Mouse (Mus musculus): ENCODE results near the gene 1700020D05Rik. TPM values are rescaled to one million over a fixed set of nuclear protein-coding genes. Genes with fewer than 3 reads are reported as not detected.
A peak's percentile ranks its signal among the peaks of the same experiment; 100 is the strongest.

Gene 1700020D05Rik
- polyA plus RNA-seq, 1 experiment from 2014 or later, result 0.34 TPM

DNA sequence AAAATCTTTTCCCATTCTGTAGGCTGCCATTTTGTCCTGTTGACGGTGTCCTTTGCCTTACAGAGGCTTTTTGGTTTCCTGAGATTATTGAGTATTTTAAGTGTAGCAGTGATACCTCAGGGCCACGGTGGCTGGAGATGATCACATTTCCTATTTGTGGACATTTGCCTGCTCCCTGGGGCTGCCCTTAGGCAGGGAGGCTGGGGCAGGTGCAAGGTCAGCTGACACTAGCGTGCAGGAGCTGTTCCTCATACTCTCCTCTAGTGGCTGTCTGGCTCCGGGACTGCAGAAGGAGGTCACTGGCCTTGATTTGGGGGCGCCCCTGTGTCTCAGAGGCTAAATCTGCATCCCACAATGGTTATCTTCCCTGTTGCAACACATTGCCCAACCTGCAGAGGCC is 21.6 kb upstream of the 1700020D05Rik start:
- no peaks in the 10 kb centered on the region for H3K9me3 ChIP-seq (ENCODE audit: control insufficient read depth, low read length)
- no peak for ATAC-seq (ENCODE audit: low FRiP score)
- DNase-seq (ENCODE audit: low spot score), result no peak
- H3K4me2 ChIP-seq (replicated peaks; ENCODE audit: low read depth, low read length), result no peak overlapping the region
- WGBS, result 75% methylated on average over 5 of the region's 5 CpGs
- no peak overlapping the region for H3K9ac ChIP-seq (ENCODE audit: low read depth, low read length)
- H3K27ac ChIP-seq (ENCODE audit: low read depth, low read length), result no peak overlapping the region
- H3K4me3 ChIP-seq (ENCODE audit: low read depth, low read length), result no peak overlapping the region
- 0 out of 2 replicates have a peak, but pooled peaks cover 2% of the 10 kb centered on the region for H3K4me1 ChIP-seq (replicated peaks; ENCODE audit: control insufficient read depth, insufficient read depth, low read length)
- no peaks in the 10 kb centered on the region for H3K36me3 ChIP-seq (ENCODE audit: control insufficient read depth, insufficient read depth, low read length)
- no peaks in the 10 kb centered on the region; the same call in 1 of the 2 replicates for H3K27me3 ChIP-seq (ENCODE audit: control insufficient read depth, insufficient read depth, low read length)

DNA sequence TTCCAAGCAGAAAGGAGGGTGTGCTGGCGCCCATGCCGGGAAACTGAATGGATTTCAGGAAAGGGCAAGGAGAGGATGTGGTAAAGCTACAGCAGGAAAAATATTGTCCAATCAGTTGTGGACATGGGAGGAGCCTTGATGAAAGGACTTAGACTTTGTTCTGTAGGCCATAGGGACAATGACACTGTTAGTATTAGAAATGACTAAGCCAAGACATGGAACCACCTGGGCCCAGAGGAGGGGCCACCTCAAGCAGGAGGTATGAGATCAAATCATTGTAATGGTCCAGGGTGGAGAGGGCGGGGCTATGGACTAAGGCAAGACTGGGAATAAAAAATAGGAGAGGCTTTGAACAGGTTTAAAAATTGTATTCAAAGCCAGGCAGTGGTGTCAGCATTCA is 15.1 kb upstream of the 1700020D05Rik start:
- H3K27ac ChIP-seq (ENCODE audit: low read depth, low read length), result no peak overlapping the region
- no peaks in the 10 kb centered on the region for H3K4me1 ChIP-seq (replicated peaks; ENCODE audit: control insufficient read depth, insufficient read depth, low read length)
- no peak overlapping the region for H3K4me2 ChIP-seq (replicated peaks; ENCODE audit: low read depth, low read length)
- DNase-seq (ENCODE audit: low spot score) (no peak), ATAC-seq (ENCODE audit: low FRiP score) (no peak)
- H3K9me3 ChIP-seq (ENCODE audit: control insufficient read depth, low read length), result no peaks in the 10 kb centered on the region
- H3K36me3 ChIP-seq (ENCODE audit: control insufficient read depth, insufficient read depth, low read length), result no peaks in the 10 kb centered on the region
- H3K9ac ChIP-seq (ENCODE audit: low read depth, low read length), result no peak overlapping the region
- no peaks in the 10 kb centered on the region for H3K27me3 ChIP-seq (ENCODE audit: control insufficient read depth, insufficient read depth, low read length)
- no peak overlapping the region for H3K4me3 ChIP-seq (ENCODE audit: low read depth, low read length)
- WGBS, result 93% methylated on average over 3 of the region's 3 CpGs

DNA sequence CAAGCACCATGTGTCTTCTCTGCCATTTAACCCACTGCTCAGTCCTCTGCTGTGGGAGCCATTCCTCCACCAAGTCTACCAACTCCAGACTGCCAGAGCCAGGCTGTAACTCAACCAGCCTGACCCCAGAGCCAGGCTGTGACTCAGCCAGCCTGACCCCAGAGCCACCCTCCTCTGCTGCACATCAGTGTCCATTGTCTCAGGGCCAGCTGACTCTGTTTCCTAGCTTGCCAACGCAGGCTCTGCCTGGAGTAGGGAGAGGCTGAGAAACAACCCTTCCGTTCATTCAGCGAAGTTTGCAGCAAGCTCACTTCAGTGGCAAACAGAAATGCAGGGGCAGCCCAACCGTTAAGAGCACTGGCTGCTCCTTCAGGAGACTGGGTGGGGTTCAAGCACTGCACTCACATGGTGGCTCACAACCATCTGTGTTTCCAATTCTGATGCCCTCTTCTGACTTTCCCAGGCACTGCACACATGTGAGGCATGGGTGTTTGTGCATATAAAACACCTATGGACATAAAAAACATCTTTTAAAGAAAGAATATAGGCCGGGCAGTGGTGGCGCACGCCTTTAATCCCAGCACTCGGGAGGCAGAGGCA is 13.4 kb upstream of the 1700020D05Rik start:
- WGBS, result 84% methylated on average over 8 of the region's 8 CpGs
- Histone ChIP-seq H3K36me3 (ENCODE audit: control insufficient read depth, insufficient read depth, low read length) (no peaks in the 10 kb centered on the region), H3K27ac (ENCODE audit: low read depth, low read length) (no peak overlapping the region), H3K4me3 (ENCODE audit: low read depth, low read length) (no peak overlapping the region), H3K27me3 (ENCODE audit: control insufficient read depth, insufficient read depth, low read length) (no peaks in the 10 kb centered on the region), H3K4me2 (replicated peaks; ENCODE audit: low read depth, low read length) (no peak overlapping the region), H3K4me1 (replicated peaks; ENCODE audit: control insufficient read depth, insufficient read depth, low read length) (no peaks in the 10 kb centered on the region), H3K9me3 (ENCODE audit: control insufficient read depth, low read length) (no peaks in the 10 kb centered on the region), H3K9ac (ENCODE audit: low read depth, low read length) (no peak overlapping the region)
- ATAC-seq (ENCODE audit: low FRiP score), result no peak
- DNase-seq (ENCODE audit: low spot score), result no peak

DNA sequence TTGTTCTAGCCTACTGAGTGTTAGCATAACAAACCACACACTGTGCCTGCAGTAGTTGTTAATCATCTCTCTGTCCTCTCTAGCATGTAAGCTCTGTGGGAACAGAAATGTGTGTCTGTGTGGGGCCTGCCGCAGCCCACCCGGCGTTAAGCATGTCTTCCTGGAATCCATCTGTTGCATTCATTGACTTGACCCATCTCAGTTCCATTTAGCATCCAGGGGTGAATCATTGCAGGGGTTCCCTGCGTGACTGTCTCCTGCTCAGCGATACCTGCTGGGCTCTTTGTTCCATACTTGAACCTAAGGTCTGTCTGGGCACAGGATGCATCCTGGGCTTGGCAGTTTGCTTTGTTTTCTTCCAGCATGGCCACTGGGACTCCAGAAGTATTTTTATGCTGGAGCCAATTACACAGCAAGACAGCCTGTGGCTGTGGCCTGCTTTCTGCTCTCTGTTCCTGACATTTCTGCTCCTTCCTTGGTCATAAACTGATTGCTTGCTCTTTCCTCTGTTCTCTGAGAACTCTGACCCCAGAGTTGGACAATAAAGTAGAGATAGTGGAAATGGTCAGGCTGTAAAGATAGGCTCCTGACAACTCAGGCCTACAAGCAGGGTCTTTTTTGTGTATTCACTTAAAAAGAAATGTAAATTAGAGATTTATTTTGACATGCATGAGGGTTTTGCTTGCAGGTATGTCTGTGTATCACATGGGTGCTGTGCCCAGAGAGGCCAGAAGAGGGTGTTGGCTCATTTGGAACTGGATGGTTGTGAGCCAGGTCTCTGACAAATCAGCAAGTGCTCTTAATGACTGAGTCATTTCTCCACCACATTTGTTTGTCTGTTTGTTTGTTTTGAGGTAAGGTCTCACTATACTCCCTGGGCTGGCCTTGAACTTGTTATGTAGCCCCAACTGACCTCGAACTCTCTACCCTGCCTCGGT is 12.5 kb upstream of the 1700020D05Rik start:
- no peaks in the 10 kb centered on the region for H3K4me1 ChIP-seq (replicated peaks; ENCODE audit: control insufficient read depth, insufficient read depth, low read length)

DNA sequence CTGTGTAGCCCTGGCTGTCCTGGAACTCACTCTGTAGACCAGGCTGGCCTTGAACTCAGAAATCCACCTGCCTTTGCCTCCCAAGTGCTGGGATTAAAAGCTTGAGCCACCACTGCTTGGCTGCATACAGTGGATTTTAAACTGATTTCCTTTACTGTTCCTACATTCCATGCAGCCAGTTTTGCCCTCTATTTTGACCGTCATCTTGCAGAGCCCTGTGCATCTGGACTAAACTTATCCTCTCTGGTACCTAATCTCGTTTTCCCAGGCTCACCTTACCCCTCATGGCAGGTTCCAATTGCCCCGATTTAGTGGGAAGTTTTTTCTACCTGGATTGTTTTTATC is 9.4 kb upstream of the 1700020D05Rik start:
- no peaks in the 10 kb centered on the region for H3K36me3 ChIP-seq (ENCODE audit: control insufficient read depth, insufficient read depth, low read length)
- no peak overlapping the region for H3K4me2 ChIP-seq (replicated peaks; ENCODE audit: low read depth, low read length)
- no peak overlapping the region for H3K4me3 ChIP-seq (ENCODE audit: low read depth, low read length)
- ATAC-seq (ENCODE audit: low FRiP score) (no peak), DNase-seq (ENCODE audit: low spot score) (no peak)
- H3K9ac ChIP-seq (ENCODE audit: low read depth, low read length), result no peak overlapping the region
- H3K27me3 ChIP-seq (ENCODE audit: control insufficient read depth, insufficient read depth, low read length), result no peaks in the 10 kb centered on the region
- H3K27ac ChIP-seq (ENCODE audit: low read depth, low read length), result no peak overlapping the region
- H3K9me3 ChIP-seq (ENCODE audit: control insufficient read depth, low read length), result no peaks in the 10 kb centered on the region
- WGBS, result 89% methylated on average over 3 of the region's 3 CpGs
- H3K4me1 ChIP-seq (replicated peaks; ENCODE audit: control insufficient read depth, insufficient read depth, low read length), result no peaks in the 10 kb centered on the region

More for the DNA sequence above, 12.5 kb upstream of the 1700020D05Rik start:
- H3K9me3 ChIP-seq (ENCODE audit: control insufficient read depth, low read length), result no peaks in the 10 kb centered on the region
- no peak for ATAC-seq (ENCODE audit: low FRiP score)
- no peak overlapping the region for H3K9ac ChIP-seq (ENCODE audit: low read depth, low read length)
- no peaks in the 10 kb centered on the region for H3K27me3 ChIP-seq (ENCODE audit: control insufficient read depth, insufficient read depth, low read length)
- no peak overlapping the region for H3K27ac ChIP-seq (ENCODE audit: low read depth, low read length)
- no peaks in the 10 kb centered on the region for H3K36me3 ChIP-seq (ENCODE audit: control insufficient read depth, insufficient read depth, low read length)
- WGBS, result 77% methylated on average over 7 of the region's 7 CpGs
- no peak overlapping the region for H3K4me2 ChIP-seq (replicated peaks; ENCODE audit: low read depth, low read length)
- DNase-seq (ENCODE audit: low spot score), result no peak
- no peak overlapping the region for H3K4me3 ChIP-seq (ENCODE audit: low read depth, low read length)

DNA sequence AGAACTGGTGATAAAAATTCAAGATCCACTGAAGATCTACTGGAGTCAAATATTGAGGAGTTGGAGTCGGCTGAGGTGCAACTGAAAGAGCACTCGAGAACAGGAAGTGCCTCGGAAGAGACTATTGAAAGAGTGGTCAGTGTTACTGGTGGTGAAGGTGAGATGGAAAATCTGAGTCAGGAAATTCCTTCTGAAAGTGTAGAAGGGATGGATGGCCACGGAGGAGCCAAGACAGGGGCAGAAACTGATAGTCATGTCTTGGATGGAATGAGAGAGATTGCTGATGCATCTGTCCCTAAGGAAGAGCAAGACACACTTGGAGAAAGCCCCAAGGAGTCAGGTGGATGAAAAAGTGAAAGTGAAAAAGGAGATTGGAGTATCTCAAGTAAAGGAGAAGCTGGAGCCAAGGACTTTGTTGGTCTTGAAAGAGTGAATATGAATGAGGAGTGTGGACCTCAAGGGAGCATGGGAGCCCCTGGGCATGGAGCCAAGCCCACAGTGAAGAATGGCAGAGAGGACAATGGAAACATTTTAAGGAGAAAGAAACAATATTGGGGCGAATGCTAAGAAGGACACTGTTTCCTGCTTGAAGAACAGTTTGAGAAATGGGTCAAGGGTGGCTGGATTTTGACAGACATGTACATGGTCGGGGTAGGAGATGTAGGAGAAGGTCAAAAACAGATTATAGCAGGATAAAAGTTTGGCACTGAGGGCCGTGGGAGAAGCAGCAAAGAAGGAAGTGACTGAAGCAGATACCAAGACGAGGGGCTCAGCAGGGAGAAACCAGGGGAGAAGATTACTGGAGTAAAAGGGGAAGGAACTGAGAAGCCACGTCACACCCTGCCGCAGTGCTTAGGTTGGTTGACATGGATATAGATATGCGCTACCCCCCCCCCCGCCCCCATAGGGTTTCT is 8.8 kb upstream of the 1700020D05Rik start:
- Histone ChIP-seq H3K27me3 (ENCODE audit: control insufficient read depth, insufficient read depth, low read length) (no peaks in the 10 kb centered on the region), H3K9ac (ENCODE audit: low read depth, low read length) (no peak overlapping the region), H3K4me3 (ENCODE audit: low read depth, low read length) (no peak overlapping the region), H3K4me1 (replicated peaks; ENCODE audit: control insufficient read depth, insufficient read depth, low read length) (no peaks in the 10 kb centered on the region), H3K9me3 (ENCODE audit: control insufficient read depth, low read length) (no peaks in the 10 kb centered on the region), H3K36me3 (ENCODE audit: control insufficient read depth, insufficient read depth, low read length) (no peaks in the 10 kb centered on the region), H3K27ac (ENCODE audit: low read depth, low read length) (no peak overlapping the region), H3K4me2 (replicated peaks; ENCODE audit: low read depth, low read length) (no peak overlapping the region)
- 85% methylated on average over 12 of the region's 12 CpGs for WGBS
- no peak for ATAC-seq (ENCODE audit: low FRiP score)
- DNase-seq (ENCODE audit: low spot score), result no peak

DNA sequence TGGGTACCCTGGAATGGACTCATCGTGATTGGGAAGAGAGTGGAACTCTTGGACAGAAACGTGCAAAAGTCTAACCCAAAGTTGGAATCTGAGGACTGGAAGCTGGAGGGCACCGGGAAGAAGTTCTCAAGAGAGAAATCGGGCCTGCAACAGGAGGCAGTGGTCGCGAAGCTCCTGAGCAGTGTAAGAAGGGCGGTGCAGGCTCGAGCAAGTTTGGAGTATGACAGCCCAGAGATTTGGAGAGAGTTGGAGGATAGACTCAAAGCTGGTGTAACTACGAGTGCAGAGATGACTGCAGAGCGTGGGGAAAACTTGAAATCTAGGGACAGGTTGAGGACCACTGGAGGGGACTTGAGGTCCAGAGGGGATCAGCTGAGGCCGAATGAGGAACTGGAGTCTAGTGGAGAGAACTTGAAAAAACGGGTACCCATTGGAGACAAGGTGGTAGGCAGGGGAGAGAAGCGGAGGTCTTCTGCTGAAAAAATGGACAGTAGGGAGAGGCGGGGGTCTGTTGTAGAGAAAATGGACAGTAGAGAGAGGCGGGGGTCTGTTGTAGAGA is 7.6 kb upstream of the 1700020D05Rik start:
- WGBS, result 55% methylated on average over 15 of the region's 15 CpGs
- Histone ChIP-seq H3K4me1 (replicated peaks; ENCODE audit: control insufficient read depth, insufficient read depth, low read length) (no peaks in the 10 kb centered on the region), H3K36me3 (ENCODE audit: control insufficient read depth, insufficient read depth, low read length) (no peaks in the 10 kb centered on the region), H3K9me3 (ENCODE audit: control insufficient read depth, low read length) (no peaks in the 10 kb centered on the region), H3K4me3 (ENCODE audit: low read depth, low read length) (peak overlapping the region; percentile 43), H3K27me3 (ENCODE audit: control insufficient read depth, insufficient read depth, low read length) (no peaks in the 10 kb centered on the region), H3K9ac (ENCODE audit: low read depth, low read length) (peak overlapping the region; percentile 59), H3K27ac (ENCODE audit: low read depth, low read length) (no peak overlapping the region), H3K4me2 (replicated peaks; ENCODE audit: low read depth, low read length) (peak overlapping the region; percentile 63)
- DNase-seq (ENCODE audit: low spot score) (no peak), ATAC-seq (ENCODE audit: low FRiP score) (no peak)

All from hindbrain, embryonic 11.5 days (tissue).